Mouse (Mus musculus) hindbrain, embryonic 14.5 days (tissue): ENCODE data around the gene Gli3. TPM values are rescaled to one million over a fixed set of nuclear protein-coding genes. Genes with fewer than 3 reads are reported as not detected.

Source experiments
- ATAC-seq: fragments of 200-750 bp; cut with Nextera tagmentation; 2 replicates; pipeline ENCODE4 v1.8.0; 2017; ENCODE audit warnings: moderate number of reproducible peaks, mild to moderate bottlenecking, moderate TSS enrichment, moderate library complexity; ENCODE audit not compliant: low FRiP score
- DNase-seq: peaks from one replicate; pipeline ENCODE4 v3.0.0-alpha.2; 2015; ENCODE audit warnings: low spot score
- H3K27ac ChIP-seq: fragments of 300-500 bp; sonication (generic); 2 replicates; pipeline ENCODE4 v1.5.1; 2014; ENCODE audit warnings: mild to moderate bottlenecking, moderate library complexity
- H3K27me3 ChIP-seq: fragments of 300-500 bp; sonication (generic); 2 replicates; pipeline ENCODE4 v1.6.1; 2014; ENCODE audit warnings: mild to moderate bottlenecking, low read length, mixed read lengths; ENCODE audit not compliant: control insufficient read depth, insufficient read depth
- H3K36me3 ChIP-seq: fragments of 300-500 bp; sonication (generic); replicated peaks from 2 replicates; pipeline ENCODE4 v1.6.1; 2014; ENCODE audit not compliant: control insufficient read depth, insufficient read depth
- H3K4me1 ChIP-seq: fragments of 300-500 bp; sonication (generic); replicated peaks from 2 replicates; pipeline ENCODE4 v1.6.1; 2014; ENCODE audit warnings: antibody characterized with exemption, low read length, mixed read lengths; ENCODE audit not compliant: control insufficient read depth, insufficient read depth
- H3K4me2 ChIP-seq: fragments of 300-500 bp; sonication (generic); replicated peaks from 2 replicates; pipeline ENCODE4 v1.6.1; 2014; ENCODE audit warnings: mild to moderate bottlenecking, moderate library complexity
- H3K4me3 ChIP-seq: fragments of 300-500 bp; sonication (generic); replicated peaks from 2 replicates; pipeline ENCODE4 v1.5.1; 2014; ENCODE audit warnings: mild to moderate bottlenecking, low read length
- H3K9ac ChIP-seq: fragments of 300-500 bp; sonication (generic); 2 replicates; pipeline ENCODE4 v1.6.1; 2014
- H3K9me3 ChIP-seq: fragments of 300-500 bp; sonication (generic); 2 replicates; pipeline ENCODE4 v1.6.1; 2016; ENCODE audit warnings: low read length; ENCODE audit not compliant: control insufficient read depth
- WGBS: fragments of 180-500 bp; shearing (Covaris S2); extraction: QIAGEN DNeasy Blood & Tissue Kit; methylation state at CpG from one replicate; pipeline ENCODE4 v1.1.7; 2014; 5-methylcytosine and 5-hydroxymethylcytosine counted together
- polyA plus RNA-seq: library from polyadenylated mRNA; unstranded; fragments of >200 nt; fragmentation: Nextera tagmentation; extraction: Ambion mirVana; gene quantifications from 2 replicates; pipeline ENCODE4 v1.2.1, GENCODE M21; 2014

Gene Gli3
- polyA plus RNA-seq, 1 experiment from 2014 or later, result 4.2 TPM

DNA sequence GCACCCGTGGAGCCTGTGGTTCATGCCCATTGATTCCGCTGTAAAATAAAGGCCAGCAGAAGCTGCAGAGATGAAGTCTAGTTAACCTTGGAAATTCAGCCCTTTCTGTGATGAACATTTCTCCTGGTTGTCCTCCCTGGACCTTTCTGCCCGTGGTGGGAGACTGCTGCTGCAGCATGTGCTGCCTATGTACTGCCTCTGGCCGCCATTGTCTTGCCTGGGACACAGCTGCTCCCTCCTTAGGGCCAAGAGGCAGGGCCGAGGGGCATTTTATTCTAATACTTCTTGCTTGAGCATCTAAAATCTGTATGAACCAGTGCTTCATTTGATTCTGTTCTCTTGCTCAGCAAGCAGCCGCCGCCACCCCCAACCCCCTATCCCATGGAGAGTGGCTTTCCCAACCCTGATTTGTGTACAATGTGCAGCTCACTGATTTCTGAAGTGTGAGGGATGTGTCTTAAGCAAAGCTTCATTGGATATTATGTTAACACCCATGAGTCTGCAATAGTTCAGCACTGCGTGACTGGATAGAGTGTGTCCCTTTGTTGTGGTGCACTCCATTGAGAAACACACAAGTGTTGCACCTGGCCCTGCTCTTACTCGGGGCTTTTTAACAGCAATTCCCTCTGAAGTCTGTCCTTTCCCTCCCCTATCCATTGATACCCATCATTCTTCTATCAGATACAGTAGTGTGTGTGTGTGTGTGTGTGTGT lies 54.2 kb downstream of the Gli3 start:
- Histone ChIP-seq H3K4me1 (peaks cover 6% of the 10 kb centered on the region), H3K27me3 (no peaks in the 10 kb centered on the region), H3K9ac (no peak overlapping the region), H3K27ac (no peak overlapping the region), H3K4me2 (no peak overlapping the region), H3K4me3 (no peak overlapping the region), H3K36me3 (no peaks in the 10 kb centered on the region), H3K9me3 (no peaks in the 10 kb centered on the region)
- ATAC-seq, result no peak
- 60% methylated on average over 9 of the region's 9 CpGs for WGBS
- DNase-seq, result no peak

DNA sequence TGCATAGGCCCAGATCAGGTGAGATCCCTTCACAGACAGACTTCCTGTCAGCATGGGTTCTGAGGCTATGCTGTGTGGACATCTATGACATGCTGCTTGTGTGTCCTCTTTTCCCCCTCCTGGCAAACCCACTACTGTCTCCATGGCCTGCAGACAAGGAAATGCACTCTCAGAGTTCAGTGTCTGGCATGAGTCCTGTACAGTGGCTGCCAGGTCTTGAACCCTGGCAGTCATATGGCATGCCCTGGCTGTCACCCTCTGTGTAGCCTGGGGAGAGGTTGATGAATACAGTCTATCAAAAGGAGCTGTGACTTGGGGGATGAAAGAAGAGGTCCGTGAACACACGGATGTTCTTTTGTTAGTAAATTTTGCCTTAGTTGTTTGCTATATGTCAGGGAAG lies 57.3 kb downstream of the Gli3 start:
- peaks cover 6% of the 10 kb centered on the region; the same call in 1 of the 2 replicates for H3K4me1 ChIP-seq
- no peak overlapping the region for H3K4me2 ChIP-seq
- H3K4me3 ChIP-seq, result no peak overlapping the region
- H3K9me3 ChIP-seq, result no peaks in the 10 kb centered on the region
- no peak for DNase-seq
- no peaks in the 10 kb centered on the region for H3K36me3 ChIP-seq
- H3K9ac ChIP-seq, result no peak overlapping the region
- no peak overlapping the region for H3K27ac ChIP-seq
- WGBS, result 33% methylated on average over 2 of the region's 2 CpGs
- no peak for ATAC-seq
- H3K27me3 ChIP-seq, result no peaks in the 10 kb centered on the region

DNA sequence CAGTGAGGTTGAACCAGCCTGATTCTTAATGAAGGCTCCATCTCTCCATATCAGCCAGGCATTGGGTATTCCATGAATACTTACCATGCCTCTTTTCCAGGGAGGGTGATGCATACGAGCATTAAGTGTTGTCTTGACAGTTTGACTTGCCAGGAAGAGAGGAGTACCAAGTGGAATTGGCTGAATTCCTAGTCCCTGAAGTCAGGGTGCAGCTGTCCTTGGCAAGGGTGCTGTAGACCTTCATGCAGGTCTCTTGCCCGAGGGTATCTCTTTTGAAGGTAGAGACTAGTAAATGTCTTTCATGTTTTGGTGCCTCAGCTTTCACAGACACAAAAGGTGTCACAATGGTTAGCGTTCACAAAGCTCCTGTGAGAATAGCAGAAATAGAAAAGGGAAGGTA lies 59.1 kb downstream of the Gli3 start:
- Histone ChIP-seq H3K27ac (no peak overlapping the region), H3K9ac (no peak overlapping the region), H3K4me3 (no peak overlapping the region), H3K27me3 (no peaks in the 10 kb centered on the region), H3K4me1 (peaks cover 1% of the 10 kb centered on the region; the same call in 1 of the 2 replicates), H3K4me2 (no peak overlapping the region), H3K9me3 (no peaks in the 10 kb centered on the region), H3K36me3 (no peaks in the 10 kb centered on the region)
- WGBS, result 89% methylated on average over 3 of the region's 3 CpGs
- ATAC-seq (no peak), DNase-seq (no peak)

DNA sequence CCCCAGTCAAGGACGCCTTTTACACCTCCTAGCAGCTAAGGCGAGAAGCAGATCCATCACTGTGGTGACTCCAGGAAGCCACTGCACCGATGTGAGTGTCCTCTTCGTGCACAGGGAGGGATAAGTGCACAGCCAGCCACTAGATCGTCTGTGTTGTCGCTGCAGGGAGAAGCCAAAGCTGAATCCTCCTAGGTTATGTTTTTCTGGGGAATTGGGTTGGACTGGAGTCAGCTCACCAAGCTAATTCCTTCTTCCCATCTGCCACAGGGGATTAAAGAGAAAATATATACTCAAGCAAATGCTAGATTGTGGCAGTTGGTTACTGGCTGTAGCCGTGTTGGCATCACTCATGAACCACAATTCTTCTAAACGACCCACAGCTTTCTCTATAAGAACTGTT lies 61.2 kb downstream of the Gli3 start:
- Histone ChIP-seq H3K4me1 (no peaks in the 10 kb centered on the region), H3K9ac (no peak overlapping the region), H3K36me3 (no peaks in the 10 kb centered on the region), H3K27ac (no peak overlapping the region), H3K9me3 (no peaks in the 10 kb centered on the region), H3K4me3 (no peak overlapping the region), H3K27me3 (no peaks in the 10 kb centered on the region), H3K4me2 (no peak overlapping the region)
- 82% methylated on average over 8 of the region's 8 CpGs for WGBS
- no peak for ATAC-seq
- no peak for DNase-seq

DNA sequence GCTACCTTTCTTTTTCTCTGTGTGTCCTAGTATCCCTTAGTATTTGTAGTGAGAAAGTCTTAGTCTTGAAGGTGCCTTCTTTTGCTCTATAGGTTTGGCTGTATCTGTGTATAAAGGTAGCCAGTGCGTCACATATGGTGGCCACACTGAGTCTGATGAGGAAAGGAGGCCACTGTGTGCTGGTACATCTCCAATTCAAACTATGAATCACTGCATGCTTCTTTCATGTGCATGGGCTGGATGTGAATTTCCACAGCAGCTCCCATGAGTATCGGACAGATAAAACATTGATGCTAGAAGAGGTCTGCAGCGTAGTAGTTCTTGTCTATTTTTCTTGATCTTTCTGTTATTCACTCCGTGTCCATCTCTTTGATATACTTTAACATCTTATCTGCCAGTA lies 63.7 kb downstream of the Gli3 start:
- Histone ChIP-seq H3K27me3 (no peaks in the 10 kb centered on the region), H3K4me1 (no peaks in the 10 kb centered on the region), H3K9ac (no peak overlapping the region), H3K9me3 (no peaks in the 10 kb centered on the region), H3K4me3 (no peak overlapping the region), H3K27ac (no peak overlapping the region), H3K4me2 (no peak overlapping the region), H3K36me3 (no peaks in the 10 kb centered on the region)
- WGBS, result 94% methylated on average over 4 of the region's 4 CpGs
- ATAC-seq, result no peak
- no peak for DNase-seq

DNA sequence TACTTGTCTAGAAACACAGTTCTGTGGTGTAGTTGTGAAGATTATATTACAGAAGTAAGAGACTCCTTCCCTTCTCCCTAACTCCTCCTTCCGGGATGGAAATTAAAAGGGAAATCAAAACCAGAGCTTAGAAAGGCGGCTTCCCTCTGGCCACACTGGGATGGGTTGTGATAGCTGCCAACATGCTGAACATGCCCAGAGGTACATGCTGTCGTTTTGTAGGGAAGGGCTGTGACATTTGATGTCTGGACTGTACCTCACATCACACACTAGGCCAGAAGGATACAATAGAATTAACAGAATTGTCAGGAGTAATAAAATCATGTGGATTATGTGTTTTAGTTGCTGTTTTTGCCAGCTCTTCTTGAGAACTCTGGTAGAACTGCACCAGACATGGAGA lies 68.5 kb downstream of the Gli3 start:
- Histone ChIP-seq H3K9me3 (no peaks in the 10 kb centered on the region), H3K4me2 (no peak overlapping the region), H3K9ac (no peak overlapping the region), H3K4me3 (no peak overlapping the region), H3K4me1 (no peaks in the 10 kb centered on the region), H3K27ac (no peak overlapping the region), H3K27me3 (no peaks in the 10 kb centered on the region), H3K36me3 (no peaks in the 10 kb centered on the region)
- no peak for ATAC-seq
- no peak for DNase-seq
- WGBS, result 79% methylated on average over 3 of the region's 3 CpGs

DNA sequence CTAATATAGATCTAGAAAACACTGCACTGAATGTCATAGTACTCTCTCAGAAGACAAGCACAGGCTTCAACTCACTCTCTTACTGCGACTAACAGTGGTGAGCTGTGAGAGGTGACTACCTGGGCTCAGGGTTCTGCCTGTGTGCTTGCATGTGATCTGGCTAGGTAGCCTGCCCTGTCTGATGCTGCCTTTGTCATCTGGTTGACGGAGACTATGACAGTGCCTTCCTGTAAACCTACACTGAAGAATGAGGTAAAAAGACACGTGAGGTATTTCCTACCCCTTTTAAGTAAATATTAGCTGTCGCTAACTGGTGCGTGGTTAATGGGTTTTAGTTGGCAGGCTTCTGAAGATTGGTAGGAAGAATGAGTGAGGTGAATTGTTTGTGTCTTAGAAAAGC lies 74.2 kb downstream of the Gli3 start:
- Histone ChIP-seq H3K4me1 (peaks cover 18% of the 10 kb centered on the region), H3K27me3 (no peaks in the 10 kb centered on the region), H3K9me3 (no peaks in the 10 kb centered on the region), H3K4me2 (no peak overlapping the region), H3K36me3 (no peaks in the 10 kb centered on the region), H3K9ac (no peak overlapping the region), H3K4me3 (no peak overlapping the region), H3K27ac (no peak overlapping the region)
- no peak for DNase-seq
- 66% methylated on average over 5 of the region's 5 CpGs for WGBS
- no peak for ATAC-seq

DNA sequence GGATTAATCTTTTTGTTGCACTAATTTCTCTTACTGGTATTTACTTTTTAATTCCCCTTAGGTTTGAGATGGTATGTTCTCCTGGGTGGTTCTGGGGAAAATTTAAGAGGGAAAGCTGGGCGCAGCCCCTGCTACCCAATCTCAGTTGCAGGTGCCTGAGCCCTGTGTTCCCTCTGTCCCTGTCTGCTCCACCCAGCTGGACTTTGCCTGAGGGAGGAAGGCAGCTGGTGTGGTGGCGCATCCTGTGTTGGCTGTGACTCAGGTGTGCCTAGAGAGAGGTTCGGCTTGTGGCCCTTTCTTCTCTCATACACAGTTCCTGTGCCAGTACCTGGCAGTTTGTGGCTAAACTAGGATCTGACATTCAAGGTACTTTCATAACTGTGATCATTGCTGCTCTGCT lies 74.6 kb downstream of the Gli3 start:
- ATAC-seq (no peak), DNase-seq (no peak)
- no peak overlapping the region for H3K4me2 ChIP-seq
- H3K9me3 ChIP-seq, result no peaks in the 10 kb centered on the region
- H3K27ac ChIP-seq, result no peak overlapping the region
- no peaks in the 10 kb centered on the region for H3K27me3 ChIP-seq
- H3K4me1 ChIP-seq, result peaks cover 22% of the 10 kb centered on the region
- H3K9ac ChIP-seq, result no peak overlapping the region
- 77% methylated on average over 3 of the region's 3 CpGs for WGBS
- no peak overlapping the region for H3K4me3 ChIP-seq
- no peaks in the 10 kb centered on the region for H3K36me3 ChIP-seq

DNA sequence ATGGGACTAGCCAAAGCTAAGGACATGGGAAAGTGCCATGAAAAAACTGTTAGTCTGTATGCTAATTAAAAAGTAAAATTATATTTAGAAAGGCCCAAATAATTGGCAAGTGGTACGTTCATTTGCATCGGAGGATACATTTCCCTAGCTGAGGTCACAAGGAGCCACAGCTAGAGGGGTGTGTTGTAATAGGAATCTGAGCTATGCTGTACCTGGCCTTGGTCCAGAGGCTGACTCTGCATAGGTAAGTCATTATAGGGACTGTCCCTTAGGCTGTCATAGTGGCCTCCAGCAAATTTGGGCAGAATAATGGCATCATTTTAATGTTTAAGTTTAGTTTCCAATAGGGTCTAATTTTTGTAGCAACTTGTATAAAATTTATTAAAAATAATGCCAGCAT lies 75.4 kb downstream of the Gli3 start:
- H3K4me3 ChIP-seq, result no peak overlapping the region
- ATAC-seq, result no peak
- no peak overlapping the region for H3K9ac ChIP-seq
- no peaks in the 10 kb centered on the region for H3K27me3 ChIP-seq
- DNase-seq, result no peak
- H3K9me3 ChIP-seq, result no peaks in the 10 kb centered on the region
- H3K4me2 ChIP-seq, result no peak overlapping the region
- 72% methylated on average over 2 of the region's 2 CpGs for WGBS
- H3K36me3 ChIP-seq, result no peaks in the 10 kb centered on the region
- no peak overlapping the region for H3K27ac ChIP-seq
- H3K4me1 ChIP-seq, result peaks cover 29% of the 10 kb centered on the region

DNA sequence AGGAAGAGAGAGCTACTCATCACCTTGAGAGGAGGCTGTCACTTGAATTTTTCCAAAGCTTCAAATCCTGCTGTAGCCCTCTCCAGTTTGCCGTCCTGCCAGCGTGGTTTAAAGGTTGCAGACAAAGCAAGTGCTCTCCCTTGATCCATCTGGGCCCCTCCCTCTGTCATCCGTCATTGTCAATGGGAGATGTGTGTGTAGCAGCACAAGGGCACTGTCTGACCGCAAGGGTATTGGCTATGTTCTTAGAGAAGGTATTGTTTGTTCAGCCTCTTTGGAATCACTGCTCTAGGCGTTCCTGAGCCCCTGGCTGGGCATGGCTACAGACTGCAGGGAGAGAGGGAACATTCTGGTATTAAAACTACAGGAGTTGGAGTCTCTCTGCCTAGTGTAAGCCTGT lies 79.0 kb downstream of the Gli3 start:
- H3K9ac ChIP-seq, result no peak overlapping the region
- no peak for DNase-seq
- H3K36me3 ChIP-seq, result no peaks in the 10 kb centered on the region
- H3K4me1 ChIP-seq, result peaks cover 44% of the 10 kb centered on the region
- no peaks in the 10 kb centered on the region for H3K9me3 ChIP-seq
- H3K27me3 ChIP-seq, result no peaks in the 10 kb centered on the region
- H3K4me3 ChIP-seq, result no peak overlapping the region
- ATAC-seq, result peak; percentile 42; the same call in 1 of the 2 replicates
- no peak overlapping the region for H3K27ac ChIP-seq
- H3K4me2 ChIP-seq, result no peak overlapping the region
- WGBS, result 4% methylated on average over 5 of the region's 5 CpGs
